In genomic region chr11:30266691-30267035, GRCm38 (mm10) we compare ENCODE assay signal across 8 mouse cellular contexts. TPM values are rescaled to one million over a fixed set of nuclear protein-coding genes. Genes with fewer than 3 reads are reported as not detected.
DNase-seq lines count a peak whose midpoint lies in the region; ATAC-seq and TF ChIP-seq lines count a peak whose summit lies in the region.

No protein-coding gene starts in this region.

- ATAC-seq in forebrain, embryonic 14.5 days = peak; percentile 2; the same call in 1 of the 2 replicates
- ATAC-seq in liver, embryonic 14.5 days (ENCODE audit: insufficient read depth) = no peak

- in situ Hi-C loops in CH12.LX (cut with MboI; ENCODE audit: low pct_ligation_motif_present, low pct_unique_long_range_greater_than_20kb, low sequenced_read_pairs) = no loop called here

- H3K9me3 ChIP-seq in CH12.LX (replicated peaks; ENCODE audit: low read length) = no peaks in the 10 kb centered on the region
- H3K9me3 ChIP-seq in forebrain, embryonic 14.5 days (replicated peaks; ENCODE audit: control insufficient read depth, low read length) = no peaks in the 10 kb centered on the region
- no peaks in the 10 kb centered on the region for H3K9me3 ChIP-seq in liver, embryonic 14.5 days (ENCODE audit: control insufficient read depth, low read length)

- dilution Hi-C loops in CH12.LX (cut with MboI; ENCODE audit: extremely low pct_ligation_motif_present, extremely low pct_unique_long_range_greater_than_20kb, low sequenced_read_pairs) = no loop called here

- H3K4me1 ChIP-seq in heart, adult 2 months (ENCODE audit: control insufficient read depth, insufficient read depth, low read length) = peaks cover 6% of the 10 kb centered on the region
- peaks cover 8 to 11% of the 10 kb centered on the region in 2 experiments for H3K4me1 ChIP-seq in CH12.LX (ENCODE audit: control insufficient read depth in 1 of 2, insufficient read depth in 2 of 2)
- H3K4me1 ChIP-seq in forebrain, embryonic 14.5 days (ENCODE audit: control insufficient read depth, insufficient read depth, low read length) = peaks cover 11% of the 10 kb centered on the region
- H3K4me1 ChIP-seq in liver, embryonic 14.5 days (replicated peaks; ENCODE audit: control insufficient read depth in 2 of 2, insufficient read depth in 2 of 2, low read length in 1 of 2) = no peaks in the 10 kb centered on the region; a peak in 1 of 4 replicates

- peak overlapping the region; percentile 99 for H3K9ac ChIP-seq in heart, adult 2 months (ENCODE audit: low read depth, low read length)
- no peak overlapping the region for H3K9ac ChIP-seq in CH12.LX (ENCODE audit: insufficient read depth, low read depth)
- H3K9ac ChIP-seq in forebrain, embryonic 14.5 days (ENCODE audit: low read length) = peak overlapping the region; percentile 94
- H3K9ac ChIP-seq in liver, embryonic 14.5 days (replicated peaks) = no peak overlapping the region

- peaks cover 18% of the 10 kb centered on the region for H3K79me2 ChIP-seq in heart, adult 2 months (replicated peaks; ENCODE audit: control insufficient read depth, insufficient read depth, low read length)
- no peaks in the 10 kb centered on the region; the same call in 1 of the 2 replicates for H3K79me2 ChIP-seq in CH12.LX (replicated peaks; ENCODE audit: control insufficient read depth, extremely low read depth, insufficient read depth, poor library complexity, severe bottlenecking)

- no peaks in the 10 kb centered on the region; the same call in 1 of the 2 replicates for H3K27me3 ChIP-seq in heart, adult 2 months (ENCODE audit: control insufficient read depth, insufficient read depth, low read length)
- H3K27me3 ChIP-seq in CH12.LX (replicated peaks) = peaks cover 16% of the 10 kb centered on the region
- peaks cover 4% of the 10 kb centered on the region; the same call in 1 of the 2 replicates for H3K27me3 ChIP-seq in forebrain, embryonic 14.5 days (replicated peaks; ENCODE audit: control insufficient read depth, insufficient read depth, low read length)
- peaks cover 33% of the 10 kb centered on the region for H3K27me3 ChIP-seq in liver, embryonic 14.5 days (ENCODE audit: control insufficient read depth, insufficient read depth, low read length)

- H3K36me3 ChIP-seq in heart, adult 2 months (ENCODE audit: control insufficient read depth, insufficient read depth, low read length) = peaks cover 35% of the 10 kb centered on the region
- H3K36me3 ChIP-seq in CH12.LX (replicated peaks in 1 of 2; ENCODE audit: control insufficient read depth in 1 of 2, insufficient read depth in 1 of 2, low read length in 1 of 2) = no peaks in the 10 kb centered on the region
- no peaks in the 10 kb centered on the region for H3K36me3 ChIP-seq in forebrain, embryonic 14.5 days (ENCODE audit: control insufficient read depth, insufficient read depth, low read length)
- H3K36me3 ChIP-seq in liver, embryonic 14.5 days (replicated peaks; ENCODE audit: control insufficient read depth, insufficient read depth, low read depth) = no peaks in the 10 kb centered on the region

- no peak for TF ChIP-seq RAD21 in CH12.LX (IDR thresholded peaks at IDR 0.05; ENCODE audit: low read depth, low read length)

- 0 out of 2 replicates have a peak, but pooled peaks have one; percentile 37 for TF ChIP-seq POLR2A in heart, adult 2 months (IDR thresholded peaks at IDR 0.05; ENCODE audit: insufficient read depth, low read depth, low read length)
- no peak for TF ChIP-seq POLR2A in CH12.LX (IDR thresholded peaks at IDR 0.05; ENCODE audit: low read depth, low read length)

- TF ChIP-seq CTCF in heart, adult 2 months (IDR thresholded peaks at IDR 0.05) = peak; percentile 5; the same call in 1 of the 2 replicates
- TF ChIP-seq CTCF in CH12.LX (conservative IDR thresholded peaks at IDR 0.05 in 1 of 2, IDR thresholded peaks at IDR 0.05 in 1 of 2; ENCODE audit: low read depth in 2 of 2, low read length in 2 of 2) = no peak
- TF ChIP-seq CTCF in liver, embryonic 14.5 days (IDR thresholded peaks at IDR 0.05; ENCODE audit: low read depth) = no peak

- H3K27ac ChIP-seq in heart, adult 2 months = peak overlapping the region; percentile 99
- no peak overlapping the region for H3K27ac ChIP-seq in CH12.LX (ENCODE audit: insufficient read depth, low read depth)
- peak overlapping the region; percentile 92 for H3K27ac ChIP-seq in forebrain, embryonic 14.5 days (ENCODE audit: low read depth, low read length)
- H3K27ac ChIP-seq in liver, embryonic 14.5 days = no peak overlapping the region

- 3% methylated on average over 7 of the region's 7 CpGs for WGBS in heart, adult 2 months
- WGBS in forebrain, embryonic 14.5 days = 7% methylated on average over 7 of the region's 7 CpGs
- WGBS in liver, embryonic 14.5 days (ENCODE audit: insufficient replicate concordance) = 9% methylated on average over 7 of the region's 7 CpGs

- intact Hi-C loops in heart, adult 2 months (cut with DNase I) = loop anchor here (2.0 to 10.0 kb wide), 3 partner anchors 141 to 388 kb away; no protein-coding TSS in a partner anchor

- no peak for TF ChIP-seq EP300 in heart, adult 2 months (IDR thresholded peaks at IDR 0.05; ENCODE audit: insufficient read depth, low read depth, low read length)
- TF ChIP-seq EP300 in CH12.LX (IDR thresholded peaks at IDR 0.05; ENCODE audit: low read length) = no peak
- TF ChIP-seq EP300 in liver, embryonic 14.5 days (IDR thresholded peaks at IDR 0.05; ENCODE audit: low read depth) = no peak

- peak overlapping the region; percentile 54 for H3K4me2 ChIP-seq in CH12.LX (ENCODE audit: insufficient read depth, low read depth, poor library complexity, severe bottlenecking)
- H3K4me2 ChIP-seq in forebrain, embryonic 14.5 days (ENCODE audit: low read length) = peak overlapping the region; percentile 64
- H3K4me2 ChIP-seq in liver, embryonic 14.5 days (ENCODE audit: low read depth) = peak overlapping the region; percentile 68

- no peak for DNase-seq in heart, adult 2 months
- no peak for DNase-seq in heart, adult 11 months
- DNase-seq in CH12.LX (ENCODE audit: extremely low read depth) = no peak
- DNase-seq in forebrain, embryonic 14.5 days (ENCODE audit: low spot score) = peak; percentile 32
- DNase-seq in liver, embryonic 14.5 days (ENCODE audit: low read depth in 3 of 3, low spot score in 3 of 3) = no peak
- DNase-seq in adrenal gland, postnatal 36 days = no peak
- DNase-seq in layer of hippocampus, postnatal 36 days = no peak
- no peak for DNase-seq in urinary bladder, postnatal 14 days (ENCODE audit: low spot score)

- peak overlapping the region; percentile 78 for H3K4me3 ChIP-seq in heart, adult 2 months
- peak overlapping the region in 2 of 3 experiments; percentile 75 to 78 for H3K4me3 ChIP-seq in CH12.LX (replicated peaks in 1 of 3; ENCODE audit: low read depth in 2 of 3, low read length in 2 of 3, poor library complexity in 1 of 3)
- peak overlapping the region; percentile 98 for H3K4me3 ChIP-seq in forebrain, embryonic 14.5 days (ENCODE audit: low read depth, low read length)
- H3K4me3 ChIP-seq in liver, embryonic 14.5 days (ENCODE audit: insufficient read depth in 1 of 2, low read depth in 2 of 2, low read length in 2 of 2) = peak overlapping the region; percentile 62 to 66; a peak in 3 of 4 replicates

TF ChIP-seq in CH12.LX, 34 proteins besides CTCF, POLR2A, EP300 and RAD21:
- no peak for TF ChIP-seq BHLHE40 (IDR thresholded peaks at IDR 0.05; ENCODE audit: low read depth, low read length)
- no peak for TF ChIP-seq ZC3H11A (IDR thresholded peaks at IDR 0.05; ENCODE audit: low read depth, low read length)
- no peak for TF ChIP-seq MEF2A (IDR thresholded peaks at IDR 0.05; ENCODE audit: borderline replicate concordance, low read depth, low read length)
- TF ChIP-seq MAZ (IDR thresholded peaks at IDR 0.05; ENCODE audit: low read depth, low read length) = no peak
- no peak for TF ChIP-seq POLR2AphosphoS2 (IDR thresholded peaks at IDR 0.05; ENCODE audit: low read depth, low read length)
- TF ChIP-seq SMC3 (IDR thresholded peaks at IDR 0.05; ENCODE audit: low read depth, low read length) = no peak
- no peak for TF ChIP-seq MAX (IDR thresholded peaks at IDR 0.05; ENCODE audit: low read length)
- TF ChIP-seq USF1 (IDR thresholded peaks at IDR 0.05; ENCODE audit: low read depth, low read length) = no peak
- TF ChIP-seq E2F4 (IDR thresholded peaks at IDR 0.05; ENCODE audit: insufficient replicate concordance, low read depth, low read length) = no peak
- no peak for TF ChIP-seq GABPA (IDR thresholded peaks at IDR 0.05; ENCODE audit: insufficient replicate concordance, low read depth, low read length)
- no peak for TF ChIP-seq NRF1 (IDR thresholded peaks at IDR 0.05; ENCODE audit: low read depth, low read length)
- TF ChIP-seq ETS1 (conservative IDR thresholded peaks at IDR 0.05; ENCODE audit: low read depth, low read length) = no peak
- TF ChIP-seq ZKSCAN1 (IDR thresholded peaks at IDR 0.05; ENCODE audit: borderline replicate concordance, low read depth, low read length) = no peak
- no peak for TF ChIP-seq CHD2 (IDR thresholded peaks at IDR 0.05; ENCODE audit: low read length)
TF ChIP-seq in CH12.LX: peak in this region for 0.

RNA-seq across cellular contexts. Expression of gene Sptbn1, which starts 1.3 kb away (rescaled TPM):
- 100 to 1,000 TPM; 509 to 570 TPM for total RNA-seq in heart, adult 2 months (2021)
- 169 and 246 TPM in 2 replicates for polyA plus RNA-seq in heart, adult 2 months (2012; rRNA removed)
- total RNA-seq in CH12.LX (2012; rRNA removed) (42.1 and 43.7 TPM in 2 replicates), CH12.LX (2014; rRNA removed) (36.5 and 38.2 TPM in 2 replicates)
- 52.0 and 54.7 TPM in 2 replicates for polyA plus RNA-seq in CH12.LX (2012; ENCODE audit: insufficient read length, low read depth)
- polyA plus RNA-seq in forebrain, embryonic 14.5 days (2014; fragmentation: Nextera tagmentation; extraction: Ambion mirVana) = 101 and 114 TPM in 2 replicates
- 6.7 and 9.6 TPM in 2 replicates for polyA plus RNA-seq in liver, embryonic 14.5 days (2012; rRNA removed)
- 14.4 and 15.2 TPM in 2 replicates for polyA plus RNA-seq in liver, embryonic 14.5 days (2014; fragmentation: Nextera tagmentation; extraction: Ambion mirVana)
- total RNA-seq in adrenal gland, postnatal 36 days (2021) = 100 to 1,000 TPM; 310 to 342 TPM
- 100 to 1,000 TPM; 570 to 594 TPM for total RNA-seq in layer of hippocampus, postnatal 36 days (2021)

Comparison
In these comparisons a context has a peak if more than half of its experiments do, and no peak if none do; other contexts are left out.
1. H3K27ac ChIP-seq: peak in heart, adult 2 months (single experiment) and forebrain, embryonic 14.5 days (single experiment); none in CH12.LX (single experiment) and liver, embryonic 14.5 days (single experiment).
2. H3K9ac ChIP-seq: peak in heart, adult 2 months (single experiment) and forebrain, embryonic 14.5 days (single experiment); none in CH12.LX (single experiment) and liver, embryonic 14.5 days (single experiment).
3. RNA of gene Sptbn1, which starts 1.3 kb away (total RNA-seq): 570 to 594 TPM in layer of hippocampus, postnatal 36 days, 509 to 570 TPM in heart, adult 2 months and 310 to 342 TPM in adrenal gland, postnatal 36 days; 36.5 to 43.7 TPM in CH12.LX; every median in the first group is over 4 times any median in the second.
4. Peak in every context shown above with its lines, with median percentiles within 50 percentile points of each other: H3K4me3 ChIP-seq and H3K4me2 ChIP-seq.